Mouse (Mus musculus) heart, embryonic 12.5 days (tissue): ENCODE results near the gene 2410131K14Rik. TPM values are rescaled to one million over a fixed set of nuclear protein-coding genes. Genes with fewer than 3 reads are reported as not detected.
A peak's percentile ranks its signal among the peaks of the same experiment; 100 is the strongest.

Experiments
- ATAC-seq: fragments of 200-750 bp; cut with Nextera tagmentation; 2 replicates; pipeline ENCODE4 v1.8.0; 2017; ENCODE audit warnings: moderate TSS enrichment, moderate library complexity; ENCODE audit not compliant: insufficient number of reproducible peaks, low FRiP score
- H3K27ac ChIP-seq: fragments of 300-500 bp; sonication (generic); 2 replicates; pipeline ENCODE4 v1.5.1; 2016; ENCODE audit warnings: mild to moderate bottlenecking, moderate library complexity; ENCODE audit not compliant: poor library complexity, severe bottlenecking
- H3K27me3 ChIP-seq: fragments of 300-500 bp; sonication (generic); replicated peaks from 2 replicates; pipeline ENCODE4 v1.6.1; 2016; ENCODE audit warnings: mild to moderate bottlenecking, moderate library complexity
- H3K36me3 ChIP-seq: fragments of 300-500 bp; sonication (generic); 2 replicates; pipeline ENCODE4 v1.6.1; 2016; ENCODE audit warnings: mild to moderate bottlenecking, moderate library complexity
- H3K4me1 ChIP-seq: fragments of 300-500 bp; sonication (generic); replicated peaks from 2 replicates; pipeline ENCODE4 v1.6.1; 2016; ENCODE audit warnings: mild to moderate bottlenecking
- H3K4me2 ChIP-seq: fragments of 300-500 bp; sonication (generic); 2 replicates; pipeline ENCODE4 v1.6.1; 2016; ENCODE audit warnings: mild to moderate bottlenecking, moderate library complexity
- H3K4me3 ChIP-seq: fragments of 300-500 bp; sonication (generic); 2 replicates; pipeline ENCODE4 v1.5.1; 2016; ENCODE audit warnings: mild to moderate bottlenecking
- H3K9ac ChIP-seq: fragments of 300-500 bp; sonication (generic); 2 replicates; pipeline ENCODE4 v1.6.1; 2016; ENCODE audit warnings: mild to moderate bottlenecking, moderate library complexity
- H3K9me3 ChIP-seq: fragments of 300-500 bp; sonication (generic); replicated peaks from 2 replicates; pipeline ENCODE4 v1.6.1; 2016; ENCODE audit warnings: mild to moderate bottlenecking, moderate library complexity
- WGBS: fragments of 180-500 bp; shearing (Covaris S2); methylation state at CpG from one replicate; pipeline ENCODE4 v1.1.7; 2016; 5-methylcytosine and 5-hydroxymethylcytosine counted together
- polyA plus RNA-seq: library from polyadenylated mRNA; unstranded; fragments of >200 nt; fragmentation: Nextera tagmentation; extraction: Ambion mirVana; gene quantifications from 2 replicates; pipeline ENCODE4 v1.2.1, GENCODE M21; 2016

2410131K14Rik gene
- polyA plus RNA-seq, 1 experiment from 2014 or later: 6.8 TPM

DNA sequence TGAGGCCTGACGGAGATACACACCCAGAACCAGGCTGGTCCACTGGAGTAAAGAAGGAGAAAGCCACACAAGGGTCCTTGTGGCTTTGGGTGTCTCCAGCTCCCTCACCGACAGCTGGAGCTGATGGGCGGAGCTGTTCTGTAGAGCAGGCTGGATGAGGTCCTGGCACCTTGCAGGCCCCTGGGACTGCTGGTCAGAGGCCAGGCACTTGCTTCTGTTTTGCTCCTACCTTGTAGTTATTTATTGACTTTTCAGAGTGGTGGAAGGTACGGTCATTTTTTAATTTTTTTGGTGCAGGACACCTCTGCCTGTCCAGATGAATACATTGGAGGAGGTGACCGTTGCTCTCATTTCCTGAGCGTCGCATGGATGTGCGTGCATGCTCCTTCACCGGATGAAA, 16.2 kb downstream of the 2410131K14Rik start:
- Histone ChIP-seq H3K27me3 (no peaks in the 10 kb centered on the region), H3K27ac (no peak overlapping the region), H3K4me1 (peaks cover 17% of the 10 kb centered on the region), H3K36me3 (peaks cover 75% of the 10 kb centered on the region), H3K4me3 (no peak overlapping the region), H3K4me2 (no peak overlapping the region), H3K9ac (no peak overlapping the region), H3K9me3 (no peaks in the 10 kb centered on the region)
- WGBS: 93% methylated on average over 9 of the region's 9 CpGs
- no peak for ATAC-seq

DNA sequence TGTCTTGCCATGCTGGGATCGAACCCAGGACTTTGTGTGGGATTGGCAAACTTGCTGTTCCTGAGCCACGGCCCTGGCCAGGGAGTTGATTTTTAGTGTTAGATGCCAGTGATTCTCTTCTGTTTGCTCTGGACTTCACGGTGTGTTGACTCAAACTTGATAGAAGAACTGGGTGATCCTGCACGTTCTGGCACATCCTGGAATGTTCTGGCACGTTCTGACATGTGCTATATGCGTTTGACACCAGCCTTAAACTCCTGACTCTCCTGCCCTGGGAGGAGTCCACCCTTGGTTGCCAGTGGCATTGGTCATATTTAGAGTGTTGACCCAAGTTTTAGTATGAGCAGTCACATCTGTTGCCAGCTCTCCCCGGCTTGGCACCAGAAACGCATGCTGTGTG, 17.4 kb downstream of the 2410131K14Rik start:
- WGBS: 88% methylated on average over 8 of the region's 8 CpGs
- peaks cover 9% of the 10 kb centered on the region for H3K27me3 ChIP-seq
- H3K4me1 ChIP-seq: peaks cover 17% of the 10 kb centered on the region
- no peaks in the 10 kb centered on the region for H3K9me3 ChIP-seq
- H3K27ac ChIP-seq: no peak overlapping the region
- H3K4me2 ChIP-seq: no peak overlapping the region
- H3K36me3 ChIP-seq: peaks cover 63% of the 10 kb centered on the region
- H3K4me3 ChIP-seq: no peak overlapping the region
- H3K9ac ChIP-seq: no peak overlapping the region
- ATAC-seq: no peak

DNA sequence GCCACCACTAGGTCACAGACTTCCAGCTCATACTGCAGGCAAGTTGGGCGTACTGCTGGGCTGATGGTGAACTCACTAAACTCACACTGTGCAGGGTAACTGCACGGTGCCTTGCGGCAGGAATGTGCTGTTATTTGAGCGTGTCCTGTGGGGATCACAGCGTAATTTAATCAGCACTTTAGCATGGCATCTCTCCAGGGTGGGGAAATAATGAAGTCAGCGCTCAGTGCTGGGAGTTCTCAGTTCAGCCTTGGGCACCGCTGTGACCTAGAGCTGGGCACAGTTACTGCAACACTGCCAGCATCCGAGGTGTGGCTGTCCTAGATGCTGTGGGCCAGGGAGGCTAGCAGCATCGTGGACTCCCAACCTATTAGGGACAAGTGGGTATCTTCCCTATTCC, 19.3 kb downstream of the 2410131K14Rik start:
- H3K36me3 ChIP-seq: peaks cover 44% of the 10 kb centered on the region
- H3K4me2 ChIP-seq: no peak overlapping the region
- H3K27ac ChIP-seq: no peak overlapping the region
- H3K4me1 ChIP-seq: peaks cover 15% of the 10 kb centered on the region
- no peak overlapping the region for H3K4me3 ChIP-seq
- no peak for ATAC-seq
- no peaks in the 10 kb centered on the region for H3K9me3 ChIP-seq
- no peak overlapping the region for H3K9ac ChIP-seq
- 77% methylated on average over 9 of the region's 9 CpGs for WGBS
- H3K27me3 ChIP-seq: peaks cover 22% of the 10 kb centered on the region

DNA sequence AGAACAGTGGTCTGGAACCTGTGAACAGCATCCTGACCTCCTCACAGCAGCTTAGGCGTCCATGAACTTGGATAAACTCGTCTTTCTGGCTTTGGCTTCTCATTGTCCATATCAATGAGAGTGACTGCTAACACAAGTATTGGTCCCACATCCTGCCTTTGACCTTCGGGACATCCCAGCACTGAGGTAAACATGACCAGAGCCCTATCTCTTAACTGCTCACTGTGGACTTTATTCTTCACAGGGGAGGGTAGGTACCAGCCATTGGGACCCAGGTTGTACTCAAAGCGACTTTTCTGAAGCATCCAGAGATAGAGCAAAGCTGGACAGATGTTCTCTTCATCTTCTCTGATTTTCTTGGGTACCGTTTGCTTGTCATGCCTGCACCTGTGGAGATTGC, 20.3 kb downstream of the 2410131K14Rik start:
- Histone ChIP-seq H3K36me3 (peaks cover 33% of the 10 kb centered on the region), H3K4me2 (no peak overlapping the region), H3K9me3 (no peaks in the 10 kb centered on the region), H3K9ac (no peak overlapping the region), H3K27me3 (peaks cover 32% of the 10 kb centered on the region), H3K27ac (no peak overlapping the region), H3K4me1 (peaks cover 7% of the 10 kb centered on the region; the same call in 1 of the 2 replicates), H3K4me3 (no peak overlapping the region)
- 78% methylated on average over 5 of the region's 5 CpGs for WGBS
- no peak for ATAC-seq

DNA sequence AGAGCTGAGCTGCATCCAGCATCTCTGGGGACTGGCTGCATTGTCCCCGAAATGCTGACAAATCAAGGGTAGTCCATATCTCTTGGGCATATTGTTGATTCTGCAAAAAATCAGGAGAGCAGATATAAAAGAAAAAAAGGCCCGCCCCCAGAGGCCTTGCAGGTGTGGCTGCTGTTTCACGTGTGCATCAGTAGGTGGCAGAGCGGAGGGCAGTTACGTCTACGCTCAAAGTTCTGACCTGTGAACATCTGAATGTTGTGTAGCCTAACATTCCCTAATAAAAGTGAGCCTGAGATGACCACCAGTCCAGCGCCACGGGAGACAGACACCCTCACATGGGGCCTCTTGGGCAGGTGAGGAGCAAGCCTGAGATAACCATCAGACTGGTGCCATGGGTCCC, 21.3 kb downstream of the 2410131K14Rik start:
- H3K36me3 ChIP-seq: peaks cover 24% of the 10 kb centered on the region
- no peak overlapping the region for H3K27ac ChIP-seq
- H3K9me3 ChIP-seq: no peaks in the 10 kb centered on the region
- WGBS: 38% methylated on average over 8 of the region's 8 CpGs
- H3K4me1 ChIP-seq: peaks cover 6% of the 10 kb centered on the region
- no peak for ATAC-seq
- H3K9ac ChIP-seq: no peak overlapping the region
- no peak overlapping the region for H3K4me2 ChIP-seq
- no peak overlapping the region for H3K4me3 ChIP-seq
- H3K27me3 ChIP-seq: peaks cover 41% of the 10 kb centered on the region

DNA sequence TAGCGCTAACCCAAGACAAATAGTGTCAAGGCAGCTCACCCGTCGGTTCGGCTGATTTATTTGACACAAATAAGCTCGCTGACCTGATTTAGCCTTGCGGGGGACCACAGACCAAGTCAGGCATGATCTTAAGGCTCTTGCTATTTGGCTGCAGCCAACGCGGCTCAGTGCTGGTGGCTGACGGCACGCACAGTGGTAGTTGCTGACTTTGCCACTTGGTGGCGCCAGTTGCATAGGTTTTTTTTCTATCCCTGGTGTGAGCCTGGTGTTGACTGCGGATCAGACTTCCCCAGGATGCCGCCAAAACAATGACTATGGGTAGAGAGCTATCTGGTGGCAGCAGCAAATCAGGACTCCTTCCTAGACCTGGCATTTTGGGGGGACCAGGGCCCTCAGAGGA, 24.0 kb downstream of the 2410131K14Rik start:
- peaks cover 3% of the 10 kb centered on the region; the same call in 1 of the 2 replicates for H3K36me3 ChIP-seq
- peaks cover 66% of the 10 kb centered on the region for H3K27me3 ChIP-seq
- H3K4me2 ChIP-seq: peak overlapping the region; percentile 44
- H3K4me3 ChIP-seq: no peak overlapping the region
- no peak overlapping the region for H3K9ac ChIP-seq
- H3K4me1 ChIP-seq: peaks cover 18% of the 10 kb centered on the region
- 2% methylated on average over 13 of the region's 13 CpGs for WGBS
- H3K27ac ChIP-seq: no peak overlapping the region
- H3K9me3 ChIP-seq: no peaks in the 10 kb centered on the region
- ATAC-seq: peak; percentile 69

DNA sequence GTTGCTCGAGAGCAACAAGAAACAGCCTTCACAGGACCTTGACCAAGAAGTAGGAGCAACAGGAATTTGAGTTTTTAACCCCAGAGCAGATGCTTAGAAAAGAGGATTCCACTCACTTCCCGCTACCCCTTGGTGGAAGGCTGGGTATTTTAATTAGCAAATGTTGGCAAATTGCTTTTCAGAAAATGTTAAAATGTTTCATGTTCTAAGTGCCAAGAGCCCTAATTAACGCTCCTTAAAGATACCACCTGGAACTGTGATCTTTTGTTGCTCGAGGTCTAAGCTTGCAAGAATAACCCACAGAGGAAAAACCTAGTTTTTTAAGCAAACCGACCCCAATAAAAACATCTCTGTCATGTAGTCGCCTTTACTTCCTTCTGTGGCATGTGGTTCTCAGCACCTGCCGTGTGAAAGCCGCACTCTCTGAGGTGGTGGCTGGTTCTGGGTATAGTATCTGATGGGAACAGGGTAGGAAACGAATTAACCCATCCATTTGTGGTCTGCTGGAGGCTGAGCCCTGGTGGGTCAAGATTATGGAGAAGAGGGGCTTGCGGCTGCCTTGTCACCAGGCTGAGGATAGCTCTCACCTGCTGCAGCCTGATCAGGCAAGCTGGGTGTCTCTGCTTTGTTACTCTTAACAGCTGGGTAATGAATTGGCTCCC, 26.6 kb downstream of the 2410131K14Rik start:
- no peak overlapping the region for H3K4me2 ChIP-seq
- no peak overlapping the region for H3K27ac ChIP-seq
- no peak overlapping the region for H3K9ac ChIP-seq
- peaks cover 75% of the 10 kb centered on the region for H3K27me3 ChIP-seq
- no peaks in the 10 kb centered on the region for H3K9me3 ChIP-seq
- no peaks in the 10 kb centered on the region for H3K36me3 ChIP-seq
- no peak for ATAC-seq
- WGBS: 62% methylated on average over 10 of the region's 10 CpGs
- peaks cover 35% of the 10 kb centered on the region for H3K4me1 ChIP-seq
- H3K4me3 ChIP-seq: no peak overlapping the region

DNA sequence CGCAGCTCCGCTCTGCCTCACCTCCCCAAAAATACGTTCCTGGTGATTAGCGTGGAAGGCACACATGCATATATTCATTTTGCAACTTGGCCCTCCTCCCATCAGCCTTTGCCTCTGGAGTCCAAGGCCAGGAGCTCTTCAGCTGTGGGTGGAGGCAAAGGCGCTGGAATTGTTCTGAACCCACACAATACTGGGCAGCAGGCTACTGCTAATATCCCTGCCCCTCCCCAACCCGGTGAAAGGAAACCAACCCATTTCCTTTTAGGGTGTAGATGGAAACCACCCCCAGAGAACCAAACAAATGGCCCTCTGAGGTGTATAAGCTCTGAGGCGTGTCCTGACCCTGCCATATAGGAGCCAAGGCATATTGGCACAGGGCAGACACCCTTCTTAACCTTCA, 28.4 kb downstream of the 2410131K14Rik start:
- Histone ChIP-seq H3K9me3 (no peaks in the 10 kb centered on the region), H3K27me3 (peaks cover 73% of the 10 kb centered on the region), H3K27ac (no peak overlapping the region), H3K36me3 (no peaks in the 10 kb centered on the region), H3K9ac (no peak overlapping the region), H3K4me1 (peaks cover 38% of the 10 kb centered on the region), H3K4me3 (no peak overlapping the region), H3K4me2 (no peak overlapping the region)
- 72% methylated on average over 7 of the region's 7 CpGs for WGBS
- ATAC-seq: 0 out of 2 replicates have a peak, but pooled peaks have one; percentile 16

DNA sequence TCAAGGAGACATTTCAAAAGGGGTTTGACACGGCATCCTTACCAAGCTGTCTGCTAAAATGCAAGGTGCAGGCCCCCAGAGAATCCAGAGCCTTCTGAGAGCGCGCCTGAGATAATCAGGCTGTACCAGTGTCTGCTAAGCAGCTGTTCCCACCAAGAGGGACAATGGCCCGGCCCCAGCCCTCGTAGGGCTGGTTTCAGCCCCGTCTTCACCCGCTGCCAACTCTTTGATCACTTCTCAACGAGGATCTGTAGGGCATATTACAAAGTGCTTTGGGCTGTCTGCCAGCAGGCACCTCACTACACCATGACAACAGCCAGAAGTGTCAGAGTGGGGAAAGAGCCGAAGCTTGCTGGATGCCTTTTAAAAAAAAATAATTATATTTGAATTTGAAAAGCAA, 29.5 kb downstream of the 2410131K14Rik start:
- Histone ChIP-seq H3K36me3 (no peaks in the 10 kb centered on the region), H3K4me3 (no peak overlapping the region), H3K4me1 (peaks cover 32% of the 10 kb centered on the region), H3K27ac (no peak overlapping the region), H3K9me3 (no peaks in the 10 kb centered on the region), H3K27me3 (peaks cover 76% of the 10 kb centered on the region), H3K4me2 (peak overlapping the region; percentile 55), H3K9ac (no peak overlapping the region)
- 11% methylated on average over 9 of the region's 9 CpGs for WGBS
- ATAC-seq: 0 out of 2 replicates have a peak, but pooled peaks have one; percentile 50

DNA sequence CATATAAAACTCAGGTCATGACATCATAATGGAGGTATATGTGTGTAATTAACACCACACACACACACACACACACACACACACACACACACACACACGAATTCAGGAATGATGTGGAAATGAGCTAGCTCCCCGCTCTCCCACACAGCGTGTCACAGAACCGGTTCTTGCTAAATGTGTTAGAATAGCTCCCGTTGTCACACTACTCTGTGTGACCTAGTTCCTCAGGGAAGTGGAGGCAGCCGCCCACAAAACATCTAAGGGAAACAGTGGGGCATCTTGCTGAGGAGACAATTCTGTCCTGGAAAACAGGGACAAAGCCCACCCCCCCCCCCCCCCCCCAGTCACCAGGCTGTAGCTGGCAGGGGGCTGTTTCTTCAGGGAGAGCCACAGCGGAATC, 31.3 kb downstream of the 2410131K14Rik start:
- no peak overlapping the region for H3K9ac ChIP-seq
- H3K4me1 ChIP-seq: peaks cover 32% of the 10 kb centered on the region
- H3K4me2 ChIP-seq: no peak overlapping the region
- 69% methylated on average over 7 of the region's 7 CpGs for WGBS
- H3K27ac ChIP-seq: no peak overlapping the region
- no peaks in the 10 kb centered on the region for H3K9me3 ChIP-seq
- no peak for ATAC-seq
- H3K27me3 ChIP-seq: peaks cover 74% of the 10 kb centered on the region
- H3K36me3 ChIP-seq: no peaks in the 10 kb centered on the region
- H3K4me3 ChIP-seq: no peak overlapping the region

DNA sequence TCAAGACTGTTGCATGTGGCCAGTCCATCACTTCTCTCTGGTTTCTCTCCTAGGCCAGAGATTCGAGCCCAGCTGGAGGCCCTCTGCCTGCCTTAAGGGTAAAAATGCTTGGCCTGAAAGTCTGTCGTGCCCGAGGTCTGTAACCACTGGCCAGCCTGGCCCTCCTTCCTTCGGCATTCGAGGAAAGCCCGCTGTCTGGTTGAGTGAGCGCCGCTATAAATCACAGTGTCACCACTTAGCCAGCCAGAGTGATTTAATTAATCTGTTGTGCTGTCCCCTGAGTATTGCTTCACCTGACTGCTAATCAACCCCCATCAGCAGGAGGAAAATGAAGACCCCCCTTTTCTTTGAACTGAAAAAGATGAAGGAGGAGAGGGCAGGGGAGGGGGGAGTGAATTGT, 31.7 kb downstream of the 2410131K14Rik start:
- H3K27me3 ChIP-seq: peaks cover 70% of the 10 kb centered on the region
- no peaks in the 10 kb centered on the region for H3K36me3 ChIP-seq
- H3K4me1 ChIP-seq: peaks cover 32% of the 10 kb centered on the region
- no peak for ATAC-seq
- no peak overlapping the region for H3K9ac ChIP-seq
- no peaks in the 10 kb centered on the region for H3K9me3 ChIP-seq
- WGBS: 56% methylated on average over 8 of the region's 8 CpGs
- H3K4me3 ChIP-seq: no peak overlapping the region
- no peak overlapping the region for H3K27ac ChIP-seq
- no peak overlapping the region for H3K4me2 ChIP-seq
